Mouse (Mus musculus) lung, postnatal 25 days (tissue): ENCODE results near the gene Gm27029.
"Not testable (repeated sequence)": the region's sequence is repeated elsewhere in the genome, so short reads cannot be mapped to it uniquely, and the experiment has no call there.

Source experiments
- DNase-seq: peaks from one replicate; pipeline ENCODE4 v3.0.0; 2022; ENCODE audit warnings: low spot score

Gm27029 gene

DNA sequence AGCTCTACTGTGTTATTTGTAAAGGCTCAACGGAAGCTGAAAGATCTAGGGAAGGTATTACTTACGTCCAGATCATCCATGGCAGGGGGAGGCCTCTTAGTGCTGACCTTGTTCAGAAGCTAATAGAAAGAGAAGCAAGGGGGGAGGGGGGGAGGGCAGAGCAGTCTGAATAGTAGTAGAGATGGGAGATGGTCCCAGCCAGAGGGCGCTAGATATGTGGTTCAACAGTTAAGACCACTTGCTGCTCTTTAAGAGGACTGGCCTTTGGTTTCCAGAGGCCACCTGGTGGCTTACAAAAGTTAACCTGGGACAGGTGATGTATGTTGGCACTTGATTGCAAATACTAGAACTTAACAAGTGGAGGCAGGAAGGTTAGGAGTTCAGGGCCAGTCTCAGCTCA is 5.0 kb downstream of the Gm27029 start:
- DNase-seq: no peak

DNA sequence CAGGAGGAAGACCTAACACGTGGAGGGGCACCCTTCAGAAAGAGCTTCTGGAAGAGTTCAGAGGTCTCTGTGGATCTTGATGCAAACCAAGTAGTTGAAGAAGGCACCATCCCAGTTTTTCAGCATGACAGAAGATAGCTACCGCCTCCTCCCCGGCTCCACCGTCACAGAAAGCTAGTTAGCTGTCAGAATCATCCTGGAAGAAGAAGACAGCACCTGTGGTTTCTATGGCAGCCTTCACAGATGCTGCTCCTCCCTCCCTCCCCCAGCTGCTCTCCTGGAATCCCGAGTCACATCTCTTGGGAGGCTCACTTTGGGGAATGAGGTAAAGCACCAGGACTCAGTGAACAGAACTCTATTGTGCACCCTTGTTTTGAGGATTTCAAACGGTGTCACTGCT is 5.6 kb downstream of the Gm27029 start:
- DNase-seq: no peak

DNA sequence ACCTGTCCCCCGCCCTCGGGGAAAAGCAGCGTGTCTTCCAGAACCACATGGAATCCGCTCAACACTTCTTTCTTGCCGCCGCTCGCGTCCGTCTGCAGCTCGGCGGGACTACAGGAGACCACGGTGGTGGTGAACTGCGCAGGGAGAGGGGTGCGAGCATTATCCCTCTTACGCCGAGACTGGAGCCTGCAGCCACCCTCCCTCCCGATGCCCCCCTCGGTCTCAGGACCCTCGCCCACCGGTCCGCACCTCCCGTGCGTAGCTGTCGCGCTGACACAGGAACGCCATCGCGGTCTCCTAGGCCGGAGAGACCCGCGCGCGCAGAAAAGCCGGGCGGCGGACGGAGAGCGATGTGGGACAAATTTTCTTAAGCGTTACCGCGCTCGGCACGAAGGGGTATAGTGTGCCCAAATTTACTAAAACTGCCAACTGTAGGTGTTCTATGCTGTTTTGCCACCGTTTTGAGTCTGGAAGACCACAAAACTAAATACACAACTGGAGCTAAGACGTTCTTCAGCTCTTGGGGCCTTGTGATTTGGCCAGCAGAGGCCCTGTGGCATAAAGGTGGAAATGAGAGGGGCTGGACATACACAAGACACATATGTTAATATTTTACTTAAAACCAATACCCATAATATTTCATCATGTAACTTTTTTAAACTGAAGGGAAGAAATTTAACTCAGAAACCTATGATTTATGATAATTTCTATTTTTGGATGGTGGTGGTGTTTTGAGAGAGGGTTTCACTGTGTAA is 7.3 kb downstream of the Gm27029 start, which contains the start of gene Aarsd1:
Gene Aarsd1, minus strand, starts transcription at position 515 of the 755 bp plus-strand sequence.
- peak; percentile 85 for DNase-seq

DNA sequence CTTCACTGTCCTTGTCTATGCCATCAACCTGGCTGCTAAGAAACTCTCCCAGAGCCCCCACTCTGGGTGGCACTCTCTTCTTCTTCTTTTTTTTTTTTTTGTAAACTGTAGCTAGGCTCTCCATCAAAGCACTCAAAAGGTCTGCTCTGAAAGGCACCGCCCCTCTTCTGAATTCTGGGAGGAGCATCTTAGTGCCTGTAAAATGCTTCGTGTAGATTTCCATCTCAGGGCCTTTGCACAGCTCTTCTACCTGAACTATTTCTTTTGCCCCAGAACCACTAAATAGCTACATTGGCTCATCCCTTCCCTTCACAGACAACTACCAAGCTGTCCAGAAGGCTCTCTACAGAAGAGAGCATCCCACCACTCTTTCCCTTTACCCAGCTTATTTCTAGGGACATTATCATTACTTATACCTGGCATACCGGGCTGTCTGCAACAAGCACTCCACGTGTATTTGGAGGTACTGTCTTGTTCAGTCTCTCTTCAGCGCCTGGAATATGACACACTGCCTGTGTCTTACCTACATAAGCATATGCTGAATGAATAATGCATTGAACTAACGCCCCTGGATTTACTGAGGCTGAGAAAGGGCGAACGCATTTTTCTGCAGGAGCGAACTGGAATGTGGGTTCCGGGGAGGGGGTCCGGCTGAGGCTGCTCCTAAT is 8.0 kb downstream of the Gm27029 start:
- no peak for DNase-seq

DNA sequence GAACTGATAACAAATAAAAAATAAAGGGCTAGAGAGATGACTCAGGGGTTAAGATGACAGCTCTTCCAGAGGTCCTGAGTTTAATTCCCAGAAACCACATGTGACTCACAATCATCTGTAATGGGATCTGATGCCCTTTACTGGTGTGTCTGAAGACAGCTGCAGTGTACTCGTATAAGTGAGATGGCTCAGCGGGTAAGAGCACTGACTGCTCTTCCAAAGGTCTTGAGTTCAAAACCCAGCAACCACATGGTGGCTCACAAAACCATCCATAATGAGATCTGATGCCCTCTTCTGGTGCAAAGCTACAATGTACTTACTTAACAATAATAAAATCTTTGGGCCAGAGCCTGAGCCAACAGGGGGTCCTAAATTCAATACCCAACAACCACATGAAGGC is 9.3 kb downstream of the Gm27029 start:
- no peak for DNase-seq

DNA sequence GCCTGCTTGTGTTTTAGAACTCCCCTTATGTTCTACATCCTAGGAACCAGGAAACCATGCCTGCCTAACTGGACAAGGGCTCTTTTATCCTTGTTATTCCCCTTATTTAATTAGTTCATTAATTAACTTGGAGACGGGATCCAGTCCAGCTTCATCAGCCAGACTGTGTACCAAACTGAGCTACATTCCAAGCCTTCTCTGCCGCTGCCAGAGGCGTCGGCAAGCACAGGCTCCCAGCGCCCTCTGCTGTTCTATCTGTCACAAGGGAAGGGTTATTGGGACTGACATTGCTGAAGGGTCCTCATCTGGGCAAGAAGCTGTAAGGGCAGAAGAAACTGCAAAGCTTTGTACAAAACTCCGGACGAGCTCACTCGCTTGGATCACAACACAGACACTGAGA is 29.5 kb downstream of the Gm27029 start:
- peak; percentile 75 for DNase-seq

DNA sequence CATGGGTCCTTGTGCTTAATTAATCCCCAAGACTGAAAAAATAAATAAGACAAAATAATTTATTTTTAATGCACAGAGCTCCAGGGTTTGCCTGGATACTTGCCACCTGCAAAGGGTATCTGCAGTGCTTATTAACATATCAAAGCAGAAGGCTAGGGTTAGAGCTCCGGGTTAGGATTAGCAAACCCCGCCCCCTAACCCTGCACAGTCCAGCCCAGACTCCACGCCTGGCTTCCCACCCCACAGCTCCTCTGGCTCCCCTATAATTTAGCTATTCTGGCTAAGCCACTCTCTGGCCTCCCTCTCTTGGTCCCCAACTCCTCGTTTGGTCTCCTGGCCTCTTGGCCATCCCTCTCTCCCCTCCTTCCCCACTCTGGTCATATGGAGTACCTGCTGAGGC is 42.8 kb downstream of the Gm27029 start:
- no peak for DNase-seq

DNA sequence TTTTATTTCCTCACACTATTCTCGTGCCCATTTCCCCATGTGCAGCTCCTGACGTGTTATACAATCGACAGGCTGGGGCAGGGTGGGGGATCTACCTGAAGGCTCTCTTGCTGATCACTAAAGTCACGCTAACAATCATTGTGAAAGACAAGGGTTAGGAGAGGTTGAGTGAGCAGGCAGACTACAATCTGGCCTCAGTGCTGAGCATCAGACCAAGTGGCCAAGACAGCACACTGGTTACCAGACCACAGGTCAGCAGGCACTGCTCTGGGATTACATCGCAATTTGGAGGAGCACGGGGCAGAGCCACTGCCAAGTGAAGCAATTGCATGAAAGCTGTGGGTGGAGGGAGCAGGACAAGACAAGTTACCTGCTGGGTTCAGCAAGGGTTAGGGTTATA is 45.7 kb downstream of the Gm27029 start:
- DNase-seq: no peak

DNA sequence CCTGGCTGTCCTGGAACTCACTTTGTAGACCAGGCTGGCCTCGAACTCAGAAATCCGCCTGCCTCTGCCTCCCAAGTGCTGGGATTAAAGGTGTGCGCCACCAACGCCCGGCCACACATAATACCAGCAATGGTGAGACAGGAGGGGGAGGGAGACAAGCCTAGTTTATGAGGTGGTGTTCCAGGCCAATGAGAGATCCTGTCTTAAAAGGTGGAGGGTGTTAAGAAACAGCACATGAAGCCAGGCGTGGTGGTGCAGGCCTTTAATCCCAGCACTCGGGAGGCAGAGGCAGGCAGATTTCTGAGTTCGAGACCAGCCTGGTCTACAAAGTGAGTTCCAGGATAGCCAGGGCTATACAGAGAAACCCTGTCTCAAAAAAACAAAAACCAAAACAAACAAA is 46.4 kb downstream of the Gm27029 start:
- DNase-seq: not testable (repeated sequence)

DNA sequence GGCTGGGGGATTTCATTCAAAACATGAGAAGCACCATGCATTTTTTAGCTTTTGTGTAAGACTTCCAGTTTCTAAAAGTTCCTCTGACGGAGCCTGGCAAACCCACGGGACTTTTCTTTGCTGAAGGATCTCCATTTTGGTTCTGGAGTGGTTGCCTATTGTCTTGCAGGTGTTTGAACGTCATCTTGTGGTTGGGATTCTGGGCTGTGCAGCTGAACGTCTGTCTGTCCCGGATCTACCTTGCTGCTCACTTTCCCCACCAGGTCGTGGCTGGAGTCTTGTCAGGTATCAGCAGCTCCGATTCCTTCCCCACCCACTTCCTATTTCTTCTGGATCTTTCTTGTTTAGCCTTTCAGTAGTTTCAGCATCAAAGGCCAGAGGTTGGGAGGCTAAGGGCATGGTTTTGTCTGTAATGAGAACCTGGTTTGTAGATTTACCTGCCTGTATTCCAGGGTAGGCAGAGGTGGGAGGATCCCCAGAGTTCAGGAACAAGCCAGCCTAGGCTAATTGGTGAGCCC is 50.1 kb downstream of the Gm27029 start:
- DNase-seq: no peak

DNA sequence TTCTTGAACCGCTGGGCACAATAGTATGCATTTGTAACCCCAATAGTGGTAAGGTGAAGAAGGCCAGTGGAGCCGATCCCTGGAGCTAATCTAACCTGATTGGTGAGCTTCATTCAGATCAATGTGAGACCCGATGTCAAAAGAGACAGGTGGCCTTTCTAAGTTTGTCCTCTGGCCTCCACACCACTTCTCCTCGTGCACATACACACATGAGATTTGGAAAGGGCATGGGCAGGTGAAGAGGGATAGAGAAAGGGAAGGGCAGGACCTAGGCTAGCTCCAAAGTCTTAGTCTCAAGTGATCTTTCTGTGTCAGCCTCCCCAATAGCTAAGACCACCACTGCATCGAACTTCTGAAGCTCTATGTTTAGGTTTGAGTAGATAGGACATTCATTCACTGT is 54.5 kb downstream of the Gm27029 start:
- no peak for DNase-seq

DNA sequence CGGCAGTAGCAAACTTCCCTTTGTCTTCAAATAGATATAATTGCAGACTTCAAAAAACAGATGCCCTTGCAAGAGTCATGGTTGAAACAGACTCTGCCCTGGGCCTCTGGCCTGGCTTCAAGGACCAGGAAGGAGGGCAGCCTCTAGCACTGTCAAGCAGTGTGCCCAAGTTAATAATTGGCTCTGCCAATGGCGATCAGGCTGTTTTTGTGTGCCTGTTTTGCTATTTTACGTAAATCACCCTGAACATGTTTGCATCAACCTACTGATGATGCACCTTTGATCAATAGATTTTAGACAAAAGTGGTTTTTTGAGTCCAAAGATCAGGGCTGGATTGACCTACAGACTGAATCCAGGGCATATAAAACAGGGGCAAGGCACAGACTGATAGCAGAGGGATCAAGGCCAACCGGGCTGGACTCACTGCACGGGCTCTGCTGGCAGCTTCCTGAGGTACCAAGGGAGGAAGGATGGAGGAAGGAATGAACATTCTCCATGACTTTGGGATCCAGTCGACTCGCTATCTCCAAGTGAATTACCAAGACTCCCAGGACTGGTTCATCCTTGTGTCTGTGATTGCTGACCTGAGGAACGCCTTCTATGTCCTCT is 57.2 kb downstream of the Gm27029 start, which contains the start of gene G6pc:
Gene G6pc, plus strand, starts transcription at position 236 of the 610 bp plus-strand sequence.
- no peak for DNase-seq

DNA sequence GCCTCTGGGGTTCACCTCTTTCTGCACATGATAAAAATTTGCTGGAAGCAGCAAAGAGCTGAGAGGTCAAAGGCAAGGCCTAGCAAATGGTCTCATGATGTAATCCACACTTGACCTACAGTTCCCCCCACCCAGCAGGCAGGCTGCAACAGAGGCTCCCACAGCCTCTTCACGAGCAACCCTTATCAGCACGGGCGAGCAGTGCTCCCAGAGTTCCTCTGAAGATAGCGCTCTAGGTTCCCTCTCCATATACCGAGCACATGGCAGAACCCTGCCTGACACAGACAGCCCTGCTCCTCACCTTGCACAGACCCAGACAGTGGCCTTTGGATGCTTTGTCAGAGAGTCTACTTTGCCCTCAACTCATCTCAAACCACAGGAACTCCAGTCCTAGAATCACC is 60.1 kb downstream of the Gm27029 start:
- no peak for DNase-seq

DNA sequence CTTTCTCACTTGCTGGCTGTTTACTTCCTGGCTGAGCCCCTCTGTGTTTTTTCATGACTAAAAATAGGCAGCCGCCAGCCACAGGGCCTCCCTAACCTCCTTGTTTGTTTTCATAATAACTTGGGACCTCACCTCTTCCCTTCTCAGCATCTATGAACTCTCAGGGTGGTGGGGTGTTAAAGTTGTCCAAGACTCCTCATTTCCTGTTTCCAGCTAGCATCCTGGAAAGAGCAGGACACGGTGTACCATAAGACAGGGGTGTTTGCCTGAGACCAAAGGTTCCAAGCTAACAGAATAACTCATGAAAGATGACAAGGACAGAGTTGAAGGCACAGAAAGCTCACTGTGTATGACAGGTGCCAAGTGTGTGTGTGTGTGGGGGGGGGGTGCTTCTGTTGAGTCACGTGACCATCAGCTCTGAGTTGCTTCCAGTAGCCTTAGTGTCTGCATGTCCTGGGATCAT is 63.9 kb downstream of the Gm27029 start:
- DNase-seq: peak; percentile 50

DNA sequence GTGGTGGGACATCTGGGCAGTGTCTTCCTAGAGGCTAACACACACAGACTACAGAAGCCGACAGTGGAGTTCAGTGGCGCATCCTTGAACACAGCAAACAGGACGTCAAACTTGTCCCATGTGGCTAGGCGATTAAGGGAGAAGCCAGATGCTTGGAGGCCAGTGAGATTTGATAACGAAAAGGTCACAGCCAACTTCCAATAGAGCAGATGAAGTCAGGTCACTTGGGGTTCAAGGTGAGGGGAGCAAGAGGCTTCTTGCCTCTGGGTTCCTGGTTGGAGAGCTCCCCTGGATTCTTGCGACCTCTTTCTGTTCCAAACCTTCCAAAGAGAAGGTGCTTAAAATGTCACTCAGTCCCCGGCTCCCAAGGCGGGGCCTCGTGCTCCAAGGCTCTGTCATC is 64.8 kb downstream of the Gm27029 start:
- DNase-seq: no peak

DNA sequence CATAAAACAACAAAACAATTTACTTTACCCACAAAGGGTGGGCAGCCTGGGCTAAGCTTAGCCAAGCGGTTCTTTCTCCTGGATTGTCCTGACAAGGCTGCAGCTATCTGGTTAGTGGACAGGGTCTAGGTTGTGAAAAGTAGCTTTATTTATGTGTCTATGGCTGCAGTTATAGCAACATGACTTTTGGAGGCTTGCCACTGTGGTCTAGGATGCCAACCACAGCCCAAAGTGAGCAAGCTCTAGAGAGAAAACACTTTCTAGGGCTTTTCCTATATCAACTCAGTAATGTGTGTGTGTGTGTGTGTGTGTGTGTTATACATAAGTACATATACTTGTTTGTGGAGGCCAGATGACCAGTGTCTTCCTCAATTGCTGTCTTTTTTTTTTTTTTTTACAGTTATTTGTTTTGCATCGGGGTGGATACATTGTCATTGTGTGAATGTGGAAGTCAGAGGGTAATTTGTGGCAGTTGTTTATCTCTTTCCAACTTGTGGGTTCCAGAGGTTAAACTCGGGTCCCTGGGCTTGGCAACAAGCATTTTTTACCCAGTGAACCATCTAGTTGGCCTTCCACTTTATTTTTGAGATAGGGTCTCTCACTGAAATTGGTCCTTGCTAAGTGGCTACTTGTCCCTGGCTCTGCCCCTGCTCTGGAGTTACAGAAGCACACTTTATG is 67.0 kb downstream of the Gm27029 start:
- DNase-seq: no peak
